Mouse (Mus musculus) MEL (cell line): ENCODE results near the gene Sbf1.

Experiments used
- CHD1 ChIP-seq: IDR thresholded peaks from 2 replicates; pipeline ENCODE4 v1.6.1; 2012; ENCODE audit warnings: low read depth, mild to moderate bottlenecking, inconsistent platforms, low read length, improper control_type of control experiment
- CTCF ChIP-seq, 3 experiments: IDR thresholded peaks in 2 of 3; conservative IDR thresholded peaks in 1 of 3; 2 replicates each; pipeline ENCODE4 v1.5.1; 2011 to 2012; ENCODE audit warnings: low read length in 3 of 3, low read depth in 2 of 3, mild to moderate bottlenecking in 2 of 3, improper control_type of control experiment in 1 of 3, inconsistent platforms in 1 of 3, mixed read lengths in 1 of 3, moderate library complexity in 1 of 3; ENCODE audit not compliant: control insufficient read depth in 1 of 3, insufficient read depth in 1 of 3, poor library complexity in 1 of 3, severe bottlenecking in 1 of 3
- KAT2A ChIP-seq: conservative IDR thresholded peaks from 2 replicates; pipeline ENCODE4 v1.6.1; 2012; ENCODE audit warnings: low read depth, low read length, improper control_type of control experiment, inconsistent platforms
- NELFE ChIP-seq: IDR thresholded peaks from 2 replicates; pipeline ENCODE4 v1.6.1; 2011; ENCODE audit warnings: low read depth, low read length, improper control_type of control experiment
- POLR2A ChIP-seq, 2 experiments: IDR thresholded peaks; 2 replicates each; pipeline ENCODE4 v1.6.1; 2011 to 2012; ENCODE audit warnings: low read length in 2 of 2, mild to moderate bottlenecking in 2 of 2, control low read depth in 1 of 2, improper control_type of control experiment in 1 of 2, low read depth in 1 of 2, moderate library complexity in 1 of 2; ENCODE audit not compliant: control insufficient read depth in 1 of 2, insufficient read depth in 1 of 2, poor library complexity in 1 of 2
- SIN3A ChIP-seq: IDR thresholded peaks from 2 replicates; pipeline ENCODE4 v1.6.1; 2012; ENCODE audit warnings: low read length, improper control_type of control experiment, inconsistent platforms
- SMC3 ChIP-seq: IDR thresholded peaks from 2 replicates; pipeline ENCODE4 v1.6.1; 2011; ENCODE audit warnings: low read depth, low read length, improper control_type of control experiment
- UBTF ChIP-seq: IDR thresholded peaks from 2 replicates; pipeline ENCODE4 v1.6.1; 2012; ENCODE audit warnings: low read depth, mild to moderate bottlenecking, inconsistent platforms, low read length, improper control_type of control experiment, moderate library complexity, borderline replicate concordance; ENCODE audit not compliant: insufficient read depth
- ZC3H11A ChIP-seq: IDR thresholded peaks from 2 replicates; pipeline ENCODE4 v1.6.1; 2012; ENCODE audit warnings: low read depth, mild to moderate bottlenecking, inconsistent platforms, low read length, improper control_type of control experiment

GRCm38 (mm10) chr15:89358784-89359183 lies 43.7 kb upstream of the Sbf1 start:
- no peak for TF ChIP-seq CHD1
- TF ChIP-seq CTCF (IDR thresholded peaks at IDR 0.05 in 2 of 3, conservative IDR thresholded peaks at IDR 0.05 in 1 of 3; ENCODE audit: control insufficient read depth in 1 of 3, insufficient read depth in 1 of 3, low read depth in 2 of 3, low read length in 3 of 3, poor library complexity in 1 of 3, severe bottlenecking in 1 of 3), result no peak
- TF ChIP-seq KAT2A, result no peak
- no peak for TF ChIP-seq POLR2A (IDR thresholded peaks at IDR 0.05; ENCODE audit: control insufficient read depth in 1 of 2, insufficient read depth in 1 of 2, low read depth in 1 of 2, low read length in 2 of 2, poor library complexity in 1 of 2)
- no peak for TF ChIP-seq SMC3
- no peak for TF ChIP-seq ZC3H11A
- TF ChIP-seq SIN3A, result no peak; the same call in 1 of the 2 replicates
- TF ChIP-seq NELFE, result no peak
- no peak for TF ChIP-seq UBTF
